Mouse (Mus musculus) forebrain, embryonic 15.5 days (tissue): Measurements from ENCODE around the gene Eps8l3. TPM values are rescaled to one million over a fixed set of nuclear protein-coding genes. Genes with fewer than 3 reads are reported as not detected.

Experiments used
- ATAC-seq: fragments of 200-750 bp; cut with Nextera tagmentation; replicated peaks from 2 replicates; pipeline ENCODE4 v1.8.0; 2017; ENCODE audit warnings: mild to moderate bottlenecking, moderate TSS enrichment, moderate library complexity
- H3K27ac ChIP-seq: fragments of 300-500 bp; sonication (generic); replicated peaks from 2 replicates; pipeline ENCODE4 v1.5.1; 2015; ENCODE audit warnings: mild to moderate bottlenecking, inconsistent platforms
- H3K27me3 ChIP-seq: fragments of 300-500 bp; sonication (generic); 2 replicates; pipeline ENCODE4 v1.6.1; 2015; ENCODE audit warnings: inconsistent platforms
- H3K36me3 ChIP-seq: fragments of 300-500 bp; sonication (generic); 2 replicates; pipeline ENCODE4 v1.6.1; 2015; ENCODE audit warnings: mild to moderate bottlenecking, inconsistent platforms
- H3K4me1 ChIP-seq: fragments of 300-500 bp; sonication (generic); 2 replicates; pipeline ENCODE4 v1.6.1; 2015; ENCODE audit warnings: inconsistent platforms
- H3K4me2 ChIP-seq: fragments of 300-500 bp; sonication (generic); replicated peaks from 2 replicates; pipeline ENCODE4 v1.6.1; 2015; ENCODE audit warnings: mild to moderate bottlenecking, inconsistent platforms
- H3K4me3 ChIP-seq: fragments of 300-500 bp; sonication (generic); 2 replicates; pipeline ENCODE4 v1.5.1; 2015; ENCODE audit warnings: mild to moderate bottlenecking, inconsistent platforms
- H3K9ac ChIP-seq: fragments of 300-500 bp; sonication (generic); replicated peaks from 2 replicates; pipeline ENCODE4 v1.6.1; 2015; ENCODE audit warnings: mild to moderate bottlenecking, inconsistent platforms
- H3K9me3 ChIP-seq: fragments of 300-500 bp; sonication (generic); 2 replicates; pipeline ENCODE4 v1.6.1; 2016; ENCODE audit warnings: inconsistent platforms
- WGBS: fragments of 180-500 bp; shearing (Covaris S2); methylation state at CpG from one replicate; pipeline ENCODE4 v1.1.7; 2015; ENCODE audit warnings: mixed read lengths; 5-methylcytosine and 5-hydroxymethylcytosine counted together
- polyA plus RNA-seq: library from polyadenylated mRNA; unstranded; fragments of >200 nt; fragmentation: Nextera tagmentation; extraction: Ambion mirVana; gene quantifications from 2 replicates; pipeline ENCODE4 v1.2.1, GENCODE M21; 2015

Eps8l3 gene
- polyA plus RNA-seq, 1 experiment from 2014 or later, result not detected

DNA sequence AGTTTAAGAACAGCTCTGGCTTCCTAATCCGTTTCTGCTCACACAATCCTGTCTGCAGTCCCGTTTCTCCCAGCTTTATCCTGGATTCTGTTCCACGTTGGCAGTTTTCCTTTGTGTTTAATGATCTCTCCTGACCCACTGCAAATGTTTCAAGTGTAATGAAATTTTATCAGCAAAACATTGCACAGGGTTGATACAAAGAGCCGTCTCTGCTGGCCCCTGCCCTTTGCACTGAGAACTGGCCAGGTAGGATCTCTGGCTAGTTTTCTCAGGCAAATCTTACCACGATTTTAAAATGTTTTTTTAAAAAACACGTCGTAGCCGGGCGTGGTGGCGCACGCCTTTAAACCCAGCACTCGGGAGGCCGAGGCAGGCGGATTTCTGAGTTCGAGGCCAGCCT lies 39.6 kb downstream of the Eps8l3 start:
- H3K27ac ChIP-seq, result no peak overlapping the region
- 80% methylated on average over 15 of the region's 15 CpGs for WGBS
- no peak overlapping the region for H3K9ac ChIP-seq
- no peak overlapping the region for H3K4me3 ChIP-seq
- no peaks in the 10 kb centered on the region for H3K36me3 ChIP-seq
- ATAC-seq, result no peak
- no peak overlapping the region for H3K4me2 ChIP-seq
- no peaks in the 10 kb centered on the region for H3K4me1 ChIP-seq
- H3K9me3 ChIP-seq, result no peaks in the 10 kb centered on the region
- no peaks in the 10 kb centered on the region for H3K27me3 ChIP-seq

DNA sequence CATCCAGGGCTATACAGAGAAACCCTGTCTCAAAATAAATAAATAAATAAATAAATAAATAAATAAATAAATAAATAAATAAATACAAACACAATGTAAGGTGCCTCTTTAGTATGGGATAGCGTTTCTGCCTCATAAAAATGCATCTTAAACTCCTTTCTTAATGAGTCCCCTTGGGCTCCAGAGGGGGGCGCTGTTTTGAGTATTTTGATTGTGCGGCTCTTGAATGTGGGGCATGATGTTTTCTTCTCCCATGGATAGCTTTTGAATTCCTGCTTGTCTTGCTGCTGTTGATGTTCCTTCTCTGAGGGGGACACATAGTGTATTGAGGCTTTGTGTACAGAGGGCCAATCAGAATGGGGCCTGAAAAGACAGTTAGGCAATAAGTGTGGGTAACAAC lies 40.1 kb downstream of the Eps8l3 start:
- Histone ChIP-seq H3K9me3 (no peaks in the 10 kb centered on the region), H3K4me1 (no peaks in the 10 kb centered on the region), H3K27me3 (no peaks in the 10 kb centered on the region), H3K36me3 (no peaks in the 10 kb centered on the region), H3K4me2 (no peak overlapping the region), H3K4me3 (no peak overlapping the region), H3K9ac (no peak overlapping the region), H3K27ac (no peak overlapping the region)
- WGBS, result 74% methylated on average over 3 of the region's 3 CpGs
- ATAC-seq, result no peak

DNA sequence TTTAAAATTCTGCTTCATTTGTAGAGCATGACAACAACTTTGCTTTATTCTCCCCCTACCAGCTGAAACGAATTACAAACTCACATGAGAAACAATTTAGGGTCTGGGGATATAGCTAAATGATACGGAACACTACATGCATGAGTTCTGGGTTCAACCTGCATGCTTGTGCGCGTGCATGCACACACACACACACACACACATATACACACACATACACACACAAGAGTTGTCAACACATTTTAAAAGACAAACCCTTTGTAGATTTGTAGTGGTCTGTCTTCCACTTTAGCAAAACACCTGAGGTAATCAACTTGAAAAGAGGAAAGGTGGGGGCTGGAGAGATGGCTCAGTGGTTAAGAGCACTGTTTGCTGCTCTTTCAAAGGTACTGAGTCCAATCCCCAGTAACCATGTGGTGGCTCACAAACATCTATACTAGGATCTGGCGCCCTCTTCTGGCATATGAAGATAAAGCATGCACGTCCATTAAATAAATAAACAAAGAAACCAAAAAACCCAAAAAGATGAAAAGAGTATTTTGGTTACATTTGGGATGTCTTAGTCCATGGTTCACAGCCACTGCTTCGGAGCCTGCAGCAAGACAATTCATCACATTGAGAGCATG lies 40.9 kb downstream of the Eps8l3 start:
- H3K4me1 ChIP-seq, result no peaks in the 10 kb centered on the region
- H3K27ac ChIP-seq, result no peak overlapping the region
- no peak overlapping the region for H3K4me2 ChIP-seq
- no peak overlapping the region for H3K4me3 ChIP-seq
- no peaks in the 10 kb centered on the region for H3K9me3 ChIP-seq
- no peaks in the 10 kb centered on the region for H3K36me3 ChIP-seq
- ATAC-seq, result peak; percentile 77
- H3K27me3 ChIP-seq, result no peaks in the 10 kb centered on the region
- no peak overlapping the region for H3K9ac ChIP-seq
- WGBS, result 52% methylated on average over 7 of the region's 7 CpGs

DNA sequence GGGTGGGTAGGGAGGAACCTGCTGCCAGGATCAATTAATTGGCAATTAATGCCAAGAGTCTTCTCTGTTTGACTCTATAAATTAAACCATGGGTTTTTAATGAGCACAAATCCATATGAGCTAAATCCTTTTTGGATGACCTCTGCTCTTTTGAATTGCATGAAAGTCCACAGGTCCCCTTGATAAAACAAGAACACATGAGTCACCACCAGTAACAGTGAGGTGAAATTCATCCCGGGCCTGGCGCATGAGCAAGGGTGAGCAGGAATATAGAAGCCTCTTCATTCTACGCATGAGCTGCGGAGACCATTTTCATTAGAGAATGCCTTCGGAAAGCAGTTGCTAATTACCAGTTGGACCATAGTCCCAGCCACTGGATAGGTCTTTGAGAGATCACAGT lies 43.3 kb downstream of the Eps8l3 start:
- no peak overlapping the region for H3K4me2 ChIP-seq
- H3K4me1 ChIP-seq, result no peaks in the 10 kb centered on the region
- H3K27ac ChIP-seq, result no peak overlapping the region
- no peak for ATAC-seq
- H3K9ac ChIP-seq, result no peak overlapping the region
- H3K27me3 ChIP-seq, result no peaks in the 10 kb centered on the region
- H3K4me3 ChIP-seq, result no peak overlapping the region
- H3K9me3 ChIP-seq, result no peaks in the 10 kb centered on the region
- H3K36me3 ChIP-seq, result no peaks in the 10 kb centered on the region
- WGBS, result 83% methylated on average over 5 of the region's 5 CpGs

DNA sequence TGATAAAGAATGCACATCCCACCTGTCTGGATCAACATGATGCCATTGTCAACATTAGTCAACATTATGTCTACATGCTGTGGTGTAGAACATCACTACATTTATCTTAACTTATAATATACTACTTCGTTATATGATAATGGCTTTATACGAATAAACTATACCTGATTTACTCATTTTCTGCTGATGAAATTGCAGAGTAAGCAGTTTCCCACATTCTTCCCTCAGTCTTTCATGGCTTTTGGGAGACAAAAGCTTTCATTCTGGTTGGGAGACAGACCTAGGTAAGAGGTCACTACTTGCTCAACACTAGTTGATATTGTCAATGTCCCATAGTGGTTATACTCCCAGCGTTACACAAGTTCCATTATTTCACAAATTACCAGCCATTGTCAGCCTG lies 48.3 kb downstream of the Eps8l3 start:
- Histone ChIP-seq H3K27ac (no peak overlapping the region), H3K4me2 (no peak overlapping the region), H3K36me3 (no peaks in the 10 kb centered on the region), H3K4me1 (peaks cover 2% of the 10 kb centered on the region), H3K27me3 (no peaks in the 10 kb centered on the region), H3K4me3 (no peak overlapping the region), H3K9me3 (no peaks in the 10 kb centered on the region), H3K9ac (no peak overlapping the region)
- ATAC-seq, result no peak
- 90% methylated on average over 3 of the region's 3 CpGs for WGBS

DNA sequence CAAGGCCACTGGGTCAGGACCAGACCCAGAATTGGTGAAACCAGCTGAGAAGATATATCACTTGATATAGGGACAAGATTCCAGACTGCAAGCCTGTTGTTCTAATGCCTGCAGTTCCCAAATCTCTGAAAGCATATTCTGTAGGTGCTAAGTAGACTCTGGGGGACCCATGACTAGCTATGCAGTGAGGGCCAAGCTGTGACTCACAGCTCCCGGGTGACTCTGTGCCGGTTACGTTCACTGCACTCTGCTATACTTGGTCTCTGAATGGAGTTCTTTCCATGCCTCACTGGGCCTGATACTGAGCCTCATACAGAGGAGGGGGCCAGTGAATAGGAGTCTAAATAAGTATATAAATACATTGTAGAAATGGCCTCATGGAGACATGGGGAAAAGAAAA lies 50.8 kb downstream of the Eps8l3 start:
- Histone ChIP-seq H3K27me3 (no peaks in the 10 kb centered on the region), H3K27ac (no peak overlapping the region), H3K9ac (no peak overlapping the region), H3K4me3 (no peak overlapping the region), H3K9me3 (no peaks in the 10 kb centered on the region), H3K36me3 (no peaks in the 10 kb centered on the region), H3K4me2 (no peak overlapping the region), H3K4me1 (peaks cover 25% of the 10 kb centered on the region)
- no peak for ATAC-seq
- WGBS, result 67% methylated on average over 3 of the region's 3 CpGs

DNA sequence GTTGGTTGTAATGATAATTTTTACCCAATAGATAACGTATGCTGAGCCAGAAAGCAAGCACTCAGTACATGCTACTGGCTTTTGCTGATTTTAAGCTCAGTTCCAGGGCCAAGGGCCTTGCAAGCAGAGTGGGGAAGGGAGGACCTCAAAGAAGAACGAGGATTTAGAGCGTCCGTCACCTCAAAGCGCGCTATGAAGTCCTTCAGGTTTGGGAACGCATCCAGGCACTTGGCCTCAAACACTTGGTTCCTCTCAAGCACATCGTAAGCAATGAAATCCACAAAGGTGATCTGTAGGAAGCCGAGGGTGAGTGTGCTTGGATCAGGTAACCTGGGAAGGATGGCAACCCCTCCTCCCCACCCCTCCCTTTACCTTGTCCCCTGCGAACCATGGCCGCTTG lies 51.7 kb downstream of the Eps8l3 start:
- no peak overlapping the region for H3K4me3 ChIP-seq
- ATAC-seq, result no peak
- H3K4me1 ChIP-seq, result peaks cover 26% of the 10 kb centered on the region
- no peaks in the 10 kb centered on the region for H3K27me3 ChIP-seq
- H3K36me3 ChIP-seq, result no peaks in the 10 kb centered on the region
- H3K4me2 ChIP-seq, result no peak overlapping the region
- H3K9ac ChIP-seq, result no peak overlapping the region
- no peaks in the 10 kb centered on the region for H3K9me3 ChIP-seq
- 88% methylated on average over 11 of the region's 11 CpGs for WGBS
- H3K27ac ChIP-seq, result no peak overlapping the region

DNA sequence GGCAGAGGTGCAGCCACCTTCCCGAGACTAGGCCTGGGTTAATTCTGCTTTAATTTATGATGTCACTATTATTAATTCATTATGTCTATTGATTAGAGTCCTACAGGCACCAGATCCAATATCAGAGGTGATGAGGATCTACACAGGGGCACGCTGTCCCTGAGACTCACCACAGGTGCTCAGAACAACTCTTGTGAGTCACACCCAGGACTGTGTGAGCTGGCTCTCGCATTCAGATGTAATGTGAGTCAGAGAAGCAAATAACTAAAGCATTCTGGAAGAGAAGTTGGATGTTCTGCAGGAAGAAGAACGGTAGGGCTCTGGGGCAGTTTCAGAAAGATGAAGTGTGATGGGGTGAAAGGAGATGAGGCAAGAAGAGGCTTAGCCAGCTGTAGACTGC lies 52.2 kb downstream of the Eps8l3 start:
- no peak for ATAC-seq
- Histone ChIP-seq H3K36me3 (no peaks in the 10 kb centered on the region), H3K4me1 (peaks cover 26% of the 10 kb centered on the region), H3K9me3 (no peaks in the 10 kb centered on the region), H3K9ac (no peak overlapping the region), H3K4me2 (no peak overlapping the region), H3K4me3 (no peak overlapping the region), H3K27me3 (no peaks in the 10 kb centered on the region), H3K27ac (no peak overlapping the region)
- 86% methylated on average over 4 of the region's 4 CpGs for WGBS

DNA sequence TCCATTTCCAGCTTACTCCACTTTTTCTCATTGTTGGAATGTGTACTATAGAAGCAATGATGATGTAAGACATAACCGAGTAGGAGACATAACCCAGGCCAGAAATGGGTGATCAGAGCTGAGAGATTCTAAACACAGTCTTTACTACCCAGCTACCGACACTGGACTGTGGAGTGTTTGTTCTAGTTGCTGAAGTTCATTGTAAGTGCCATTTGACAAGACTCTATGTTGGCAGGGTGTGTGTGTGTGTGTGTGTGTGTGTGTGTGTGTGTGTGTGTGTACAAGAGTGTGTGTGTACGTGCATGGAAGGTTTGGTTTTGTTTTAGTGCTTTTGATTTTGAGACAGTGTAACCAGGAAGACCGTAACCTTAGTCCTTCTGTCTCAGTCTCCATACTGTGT lies 52.7 kb downstream of the Eps8l3 start:
- Histone ChIP-seq H3K4me3 (no peak overlapping the region), H3K27me3 (no peaks in the 10 kb centered on the region), H3K27ac (no peak overlapping the region), H3K4me1 (peaks cover 26% of the 10 kb centered on the region), H3K9ac (no peak overlapping the region), H3K4me2 (no peak overlapping the region), H3K9me3 (no peaks in the 10 kb centered on the region), H3K36me3 (no peaks in the 10 kb centered on the region)
- WGBS, result 87% methylated on average over 4 of the region's 4 CpGs
- no peak for ATAC-seq

DNA sequence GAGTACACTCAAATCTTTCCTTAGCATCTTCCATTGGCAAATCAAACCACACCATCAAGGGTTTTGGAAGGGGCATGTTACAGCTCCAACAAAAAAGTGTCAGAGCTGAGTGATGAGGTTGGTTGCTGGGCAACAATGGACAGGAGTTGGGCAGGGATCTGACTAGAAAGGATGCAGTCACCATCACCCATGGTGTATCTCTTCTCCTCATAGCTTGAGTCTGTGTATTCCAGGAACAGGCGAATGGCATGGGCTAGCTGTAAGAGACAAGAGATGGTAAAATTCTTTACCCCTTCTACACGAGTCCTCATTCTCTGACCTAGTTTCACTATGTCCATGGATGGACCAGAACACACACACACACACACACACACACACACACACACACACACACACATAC lies 54.1 kb downstream of the Eps8l3 start:
- H3K9me3 ChIP-seq, result no peaks in the 10 kb centered on the region
- H3K9ac ChIP-seq, result peak overlapping the region; percentile 37
- peaks cover 26% of the 10 kb centered on the region for H3K4me1 ChIP-seq
- H3K36me3 ChIP-seq, result no peaks in the 10 kb centered on the region
- 55% methylated on average over 2 of the region's 2 CpGs for WGBS
- H3K4me3 ChIP-seq, result peak overlapping the region; percentile 39
- ATAC-seq, result no peak; the same call in 1 of the 2 replicates
- peak overlapping the region; percentile 47 for H3K4me2 ChIP-seq
- peak overlapping the region; percentile 85 for H3K27ac ChIP-seq
- no peaks in the 10 kb centered on the region for H3K27me3 ChIP-seq

DNA sequence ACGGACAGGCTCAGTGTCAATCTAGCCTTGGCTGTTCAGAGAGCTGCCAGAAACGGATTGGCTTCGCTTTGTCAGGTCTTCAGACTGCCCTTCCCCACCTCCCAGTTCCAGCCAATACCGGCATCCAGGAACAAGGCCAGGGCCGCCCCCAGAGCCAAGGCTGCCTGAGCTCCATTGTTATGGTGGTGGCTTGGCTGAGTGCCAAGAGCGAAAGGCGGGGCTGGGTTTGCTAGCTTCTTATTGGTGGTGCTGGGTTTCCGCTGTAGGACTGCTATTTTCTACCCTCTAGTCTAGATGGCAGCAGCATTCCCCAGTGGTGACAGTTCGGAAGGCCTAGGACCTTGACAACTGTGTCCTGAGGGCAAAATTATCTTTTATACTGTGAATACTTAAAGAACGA lies 54.6 kb downstream of the Eps8l3 start, which contains the start of gene Gstm7:
Gene Gstm7 (minus strand): TSS at position 148 of the 400 bp plus-strand sequence.
- under 1% methylated on average over 10 of the region's 10 CpGs for WGBS
- peak within 1 kb of the TSS; percentile 85 for H3K27ac ChIP-seq
- H3K9me3 ChIP-seq, result no peaks in the 10 kb centered on the region
- peak; percentile 96 for ATAC-seq
- no peaks in the 10 kb centered on the region for H3K27me3 ChIP-seq
- H3K4me1 ChIP-seq, result peaks cover 26% of the 10 kb centered on the region
- peak within 1 kb of the TSS; percentile 39 for H3K4me3 ChIP-seq
- H3K4me2 ChIP-seq, result peak within 1 kb of the TSS; percentile 47
- H3K9ac ChIP-seq, result peak within 1 kb of the TSS; percentile 37
- H3K36me3 ChIP-seq, result no peaks in the 10 kb centered on the region

DNA sequence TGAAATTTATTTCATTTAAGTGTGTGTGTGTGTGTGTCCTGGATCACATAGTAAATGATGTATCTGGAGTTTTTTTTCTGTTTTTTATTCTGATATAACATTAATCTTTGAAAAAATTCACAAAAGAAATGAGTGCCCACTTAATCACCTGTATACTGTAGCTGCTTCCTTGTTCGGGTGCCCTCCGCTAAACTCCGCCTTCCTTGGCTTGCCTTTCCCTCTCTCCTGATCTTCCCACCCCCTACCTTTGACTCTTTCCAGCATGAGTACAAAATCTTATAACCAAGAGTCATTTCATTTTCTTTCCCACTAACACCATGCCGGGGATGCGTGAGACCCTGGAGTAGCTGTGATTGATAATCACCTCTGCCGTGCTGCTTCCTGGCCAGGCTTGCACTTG lies 55.1 kb downstream of the Eps8l3 start:
- ATAC-seq, result peak; percentile 12
- Histone ChIP-seq H3K4me3 (no peak overlapping the region), H3K9me3 (no peaks in the 10 kb centered on the region), H3K4me1 (peaks cover 26% of the 10 kb centered on the region), H3K27me3 (no peaks in the 10 kb centered on the region), H3K4me2 (no peak overlapping the region), H3K36me3 (no peaks in the 10 kb centered on the region), H3K27ac (0 out of 2 replicates have a peak overlapping the region, but pooled peaks have one; percentile 7), H3K9ac (no peak overlapping the region)
- WGBS, result 66% methylated on average over 6 of the region's 6 CpGs

DNA sequence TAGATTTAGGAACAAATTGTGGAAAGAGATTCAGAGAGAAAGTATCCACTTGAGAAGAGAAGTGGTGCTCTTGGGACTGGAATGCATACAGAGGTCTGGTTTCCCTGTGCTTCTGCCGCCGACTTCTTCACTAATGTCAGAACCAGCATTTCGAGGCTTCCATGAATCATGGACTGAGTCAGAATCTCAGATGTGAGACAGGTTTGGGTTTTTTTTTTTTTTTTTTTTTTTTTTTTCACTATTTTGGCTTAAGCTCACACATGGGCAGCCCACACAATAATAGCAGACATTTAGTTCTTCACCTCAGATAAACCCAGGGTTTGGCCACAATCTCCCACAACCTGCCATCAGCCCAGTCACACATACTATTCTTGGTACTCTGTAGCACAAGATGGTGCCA lies 58.2 kb downstream of the Eps8l3 start:
- 91% methylated on average over 3 of the region's 3 CpGs for WGBS
- Histone ChIP-seq H3K9ac (no peak overlapping the region), H3K27ac (no peak overlapping the region), H3K27me3 (no peaks in the 10 kb centered on the region), H3K36me3 (no peaks in the 10 kb centered on the region), H3K9me3 (no peaks in the 10 kb centered on the region), H3K4me2 (no peak overlapping the region), H3K4me3 (no peak overlapping the region), H3K4me1 (peaks cover 36% of the 10 kb centered on the region)
- ATAC-seq, result no peak
